Mouse (Mus musculus) CH12.LX (cell line): ENCODE data around the gene Hoxc4. TPM values are rescaled to one million over a fixed set of nuclear protein-coding genes. Genes with fewer than 3 reads are reported as not detected.
A peak's percentile ranks its signal among the peaks of the same experiment; 100 is the strongest.

Experiments used
- DNase-seq: peaks from one replicate; pipeline ENCODE4 v3.0.0-alpha.2; 2013; ENCODE audit errors: extremely low read depth
- H3K27ac ChIP-seq: 2 replicates; pipeline ENCODE4 v1.5.1; 2012; ENCODE audit warnings: low read depth, mild to moderate bottlenecking, control low read depth, moderate library complexity; ENCODE audit not compliant: insufficient read depth
- H3K27me3 ChIP-seq: replicated peaks from 2 replicates; pipeline ENCODE3; 2012; ENCODE audit warnings: inconsistent platforms
- H3K36me3 ChIP-seq, 2 experiments: replicated peaks in 1 of 2; 2 replicates each; pipeline versions ENCODE3 to v1.6.1; 2012; ENCODE audit warnings: inconsistent platforms in 1 of 2, low read length in 1 of 2, mild to moderate bottlenecking in 1 of 2, mixed read lengths in 1 of 2, moderate library complexity in 1 of 2; ENCODE audit not compliant: control insufficient read depth in 1 of 2, insufficient read depth in 1 of 2
- H3K4me1 ChIP-seq, 2 experiments: 2 replicates each; pipeline ENCODE4 v1.6.1; 2012; ENCODE audit warnings: inconsistent platforms in 1 of 2, moderate library complexity in 1 of 2; ENCODE audit not compliant: insufficient read depth in 2 of 2, control insufficient read depth in 1 of 2
- H3K4me2 ChIP-seq: 2 replicates; pipeline ENCODE4 v1.6.1; 2012; ENCODE audit warnings: low read depth, mild to moderate bottlenecking, control low read depth; ENCODE audit not compliant: poor library complexity, insufficient read depth, severe bottlenecking
- H3K4me3 ChIP-seq, 3 experiments: fragments of 150-350 bp in 1 of 3; sonication (generic) in 1 of 3; replicated peaks in 1 of 3; 2 replicates each; pipeline versions ENCODE3 to v1.5.1; 2011 to 2012; ENCODE audit warnings: low read depth in 2 of 3, low read length in 2 of 3, mild to moderate bottlenecking in 2 of 3, moderate library complexity in 2 of 3, control low read depth in 1 of 3, improper control_type of control experiment in 1 of 3, inconsistent platforms in 1 of 3, mixed read lengths in 1 of 3; ENCODE audit not compliant: poor library complexity in 1 of 3
- H3K79me2 ChIP-seq: replicated peaks from 2 replicates; pipeline ENCODE4 v1.6.1; 2012; ENCODE audit warnings: mild to moderate bottlenecking, moderate library complexity; ENCODE audit not compliant: control insufficient read depth, poor library complexity, insufficient read depth, severe bottlenecking; ENCODE audit errors: extremely low read depth
- H3K9ac ChIP-seq: 2 replicates; pipeline ENCODE4 v1.6.1; 2012; ENCODE audit warnings: low read depth, mild to moderate bottlenecking, control low read depth, moderate library complexity; ENCODE audit not compliant: insufficient read depth
- H3K9me3 ChIP-seq: replicated peaks from 2 replicates; pipeline ENCODE3; 2012; ENCODE audit warnings: low read length, inconsistent platforms, mixed read lengths
- BHLHE40 ChIP-seq: IDR thresholded peaks from 2 replicates; pipeline ENCODE4 v1.6.1; 2011; ENCODE audit warnings: mild to moderate bottlenecking, low read depth, low read length, improper control_type of control experiment
- CHD1 ChIP-seq: IDR thresholded peaks from 2 replicates; pipeline ENCODE4 v1.6.1; 2012; ENCODE audit warnings: low read depth, low read length, improper control_type of control experiment, inconsistent platforms
- CHD2 ChIP-seq: IDR thresholded peaks from 2 replicates; pipeline ENCODE4 v1.6.1; 2011; ENCODE audit warnings: low read length, improper control_type of control experiment
- E2F4 ChIP-seq: IDR thresholded peaks from 2 replicates; pipeline ENCODE4 v1.6.1; 2011; ENCODE audit warnings: low read depth, low read length, improper control_type of control experiment; ENCODE audit not compliant: insufficient replicate concordance
- ELF1 ChIP-seq: IDR thresholded peaks from 2 replicates; pipeline ENCODE4 v1.6.1; 2014; ENCODE audit warnings: low read depth, mild to moderate bottlenecking, inconsistent platforms, low read length, improper control_type of control experiment
- ETS1 ChIP-seq: conservative IDR thresholded peaks from 2 replicates; pipeline ENCODE4 v1.6.1; 2012; ENCODE audit warnings: low read depth, mild to moderate bottlenecking, inconsistent platforms, low read length, improper control_type of control experiment, moderate library complexity
- JUN ChIP-seq: IDR thresholded peaks from 2 replicates; pipeline ENCODE4 v1.6.1; 2011; ENCODE audit warnings: low read depth, mild to moderate bottlenecking, low read length, improper control_type of control experiment, moderate library complexity; ENCODE audit not compliant: insufficient read depth
- JUND ChIP-seq: conservative IDR thresholded peaks from 2 replicates; pipeline ENCODE4 v1.6.1; 2011; ENCODE audit warnings: low read depth, low read length, improper control_type of control experiment
- KAT2A ChIP-seq: IDR thresholded peaks from 2 replicates; pipeline ENCODE4 v1.6.1; 2012; ENCODE audit warnings: low read length, improper control_type of control experiment, inconsistent platforms; ENCODE audit not compliant: insufficient replicate concordance
- MAFK ChIP-seq: IDR thresholded peaks from 2 replicates; pipeline ENCODE4 v1.6.1; 2011; ENCODE audit warnings: low read length, improper control_type of control experiment; ENCODE audit not compliant: insufficient replicate concordance
- MAX ChIP-seq: IDR thresholded peaks from 2 replicates; pipeline ENCODE4 v1.6.1; 2011; ENCODE audit warnings: low read length, improper control_type of control experiment
- MAZ ChIP-seq: IDR thresholded peaks from 2 replicates; pipeline ENCODE4 v1.6.1; 2012; ENCODE audit warnings: low read depth, mild to moderate bottlenecking, inconsistent platforms, low read length, improper control_type of control experiment, moderate library complexity
- MEF2A ChIP-seq: IDR thresholded peaks from 2 replicates; pipeline ENCODE4 v1.6.1; 2014; ENCODE audit warnings: low read depth, mild to moderate bottlenecking, inconsistent platforms, low read length, improper control_type of control experiment, borderline replicate concordance
- MYC ChIP-seq: IDR thresholded peaks from 2 replicates; pipeline ENCODE4 v1.6.1; 2011; ENCODE audit warnings: low read depth, mild to moderate bottlenecking, improper control_type of control experiment, low read length
- NELFE ChIP-seq: IDR thresholded peaks from 2 replicates; pipeline ENCODE4 v1.6.1; 2011; ENCODE audit warnings: low read depth, low read length, improper control_type of control experiment
- POLR2A ChIP-seq: IDR thresholded peaks from 2 replicates; pipeline ENCODE4 v1.6.1; 2011; ENCODE audit warnings: low read depth, mild to moderate bottlenecking, improper control_type of control experiment, low read length
- RAD21 ChIP-seq: IDR thresholded peaks from 2 replicates; pipeline ENCODE4 v1.6.1; 2011; ENCODE audit warnings: low read depth, mild to moderate bottlenecking, low read length, improper control_type of control experiment, moderate library complexity
- SIN3A ChIP-seq: IDR thresholded peaks from 2 replicates; pipeline ENCODE4 v1.6.1; 2012; ENCODE audit warnings: low read length, improper control_type of control experiment, inconsistent platforms
- USF1 ChIP-seq: IDR thresholded peaks from 2 replicates; pipeline ENCODE4 v1.6.1; 2014; ENCODE audit warnings: low read depth, mild to moderate bottlenecking, inconsistent platforms, low read length, improper control_type of control experiment
- ZKSCAN1 ChIP-seq: IDR thresholded peaks from 2 replicates; pipeline ENCODE4 v1.6.1; 2012; ENCODE audit warnings: low read depth, inconsistent platforms, low read length, improper control_type of control experiment, borderline replicate concordance
- ZMIZ1 ChIP-seq: IDR thresholded peaks from 2 replicates; pipeline ENCODE4 v1.6.1; 2012; ENCODE audit warnings: low read depth, mild to moderate bottlenecking, inconsistent platforms, low read length, improper control_type of control experiment
- ZNF384 ChIP-seq: IDR thresholded peaks from 2 replicates; pipeline ENCODE4 v1.6.1; 2012; ENCODE audit warnings: low read depth, low read length, improper control_type of control experiment, inconsistent platforms
- dilution Hi-C: fragments of 300-500 bp; cut with MboI; formaldehyde crosslinking; loops from 2 replicates; pipeline ENCODE4 v1.14.3; 2020; ENCODE audit warnings: low sequenced_read_pairs; ENCODE audit not compliant: extremely low pct_unique_long_range_greater_than_20kb, extremely low pct_ligation_motif_present
- in situ Hi-C: fragments of 300-500 bp; cut with MboI; formaldehyde crosslinking; loops from 3 replicates; pipeline ENCODE4 v1.14.3; 2019; ENCODE audit warnings: low sequenced_read_pairs, low pct_ligation_motif_present, low pct_unique_long_range_greater_than_20kb, mixed read lengths
- polyA plus RNA-seq: library from polyadenylated mRNA; unstranded; fragments of >175 nt; gene quantifications from 2 replicates; pipeline ENCODE4 v1.2.1, GENCODE M21; 2012; ENCODE audit warnings: low read depth; ENCODE audit not compliant: insufficient read length
- total RNA-seq, 2 experiments: library from RNA; depleted of rRNA; stranded (reverse); fragments of 300-350 nt in 1 of 2; fragments of >200 nt in 1 of 2; gene quantifications; 2 replicates each; pipeline ENCODE4 v1.2.3; 2012 to 2014

Hoxc4 gene
- total and polyA plus RNA-seq, 3 experiments, result 5.7 to 31.7 (median 8.6) TPM

- H3K4me3 ChIP-seq, result no peak overlapping the region
- in situ Hi-C loops, result loop anchor here (10.0 kb wide), 1 partner anchor 334 kb away; the partner anchor contains the start of gene Gpr84
Measured at GRCm38 (mm10) chr15:102980352-102980751, 38.4 kb upstream of the Hoxc4 start.

GRCm38 (mm10) chr15:102980912-102981311 is 37.8 kb upstream of the Hoxc4 start:
- Histone ChIP-seq H3K4me3 (peak overlapping the region; percentile 20 to 52 (median 48)), H3K4me2 (peak overlapping the region; percentile 48)

More at GRCm38 (mm10) chr15:102980352-102980751, 38.4 kb upstream of the Hoxc4 start:
- no peaks in the 10 kb centered on the region for H3K79me2 ChIP-seq
- H3K9me3 ChIP-seq, result no peaks in the 10 kb centered on the region
- no peak overlapping the region for H3K27ac ChIP-seq
- H3K4me2 ChIP-seq, result peak overlapping the region; percentile 48; the same call in 1 of the 2 replicates
- no peaks in the 10 kb centered on the region for H3K36me3 ChIP-seq
- peaks cover 92% of the 10 kb centered on the region for H3K27me3 ChIP-seq
- H3K4me1 ChIP-seq, result peaks cover 2 to 20% of the 10 kb centered on the region in 2 experiments; a peak in 3 of 4 replicates
- H3K9ac ChIP-seq, result no peak overlapping the region
- dilution Hi-C loops, result no loop called here
- DNase-seq, result no peak
- TF ChIP-seq RAD21 (no peak), MAX (no peak), NELFE (no peak), USF1 (no peak), ZKSCAN1 (no peak), CHD2 (no peak), ZNF384 (no peak), CHD1 (no peak), MAFK (no peak), JUN (no peak), MAZ (no peak), JUND (no peak), ELF1 (no peak), MYC (no peak), KAT2A (no peak), MEF2A (no peak), E2F4 (no peak), POLR2A (no peak)

More at GRCm38 (mm10) chr15:102980912-102981311, 37.8 kb upstream of the Hoxc4 start:
- Histone ChIP-seq H3K27ac (no peak overlapping the region), H3K9ac (no peak overlapping the region; the same call in 1 of the 2 replicates), H3K9me3 (no peaks in the 10 kb centered on the region), H3K36me3 (no peaks in the 10 kb centered on the region), H3K79me2 (no peaks in the 10 kb centered on the region), H3K4me1 (peaks cover 2 to 20% of the 10 kb centered on the region in 2 experiments; a peak in 3 of 4 replicates), H3K27me3 (peaks cover 92% of the 10 kb centered on the region)
- in situ Hi-C loops, result loop anchor here (10.0 kb wide), 1 partner anchor 334 kb away; the partner anchor contains the start of gene Gpr84
- DNase-seq, result no peak
- no peak for TF ChIP-seq BHLHE40
- TF ChIP-seq MEF2A, result no peak
- no peak for TF ChIP-seq ZNF384
- TF ChIP-seq ZMIZ1, result no peak
- TF ChIP-seq E2F4, result no peak
- TF ChIP-seq ETS1, result no peak
- no peak for TF ChIP-seq JUN
- no peak for TF ChIP-seq ZKSCAN1
- no peak for TF ChIP-seq SIN3A
- dilution Hi-C loops, result no loop called here
